ENCODE assay signal across 12 mouse cellular contexts in genomic region chr7:36913304-36913703, GRCm38 (mm10).
"Had no signal": no experiment of that assay in that cellular context is flagged by ENCODE, and none has a peak within 500 bp of the region (broad histone marks: within the 10 kb centered on the region; RNA-seq: fewer than 3 reads in every experiment).

No protein-coding gene starts in this region.

- DNase-seq: kidney, adult 18-20 months; kidney, adult 9 months; kidney, postnatal 14 days; kidney, postnatal 4 days; liver; lung, adult 18-20 months; lung, postnatal 36 days; thymus, adult 2 months; thymus, postnatal 14 days had no signal

- ATAC-seq: liver, embryonic 12.5 days; midbrain, embryonic 13.5 days; midbrain, embryonic 16.5 days had no signal
